Mouse (Mus musculus) spleen, postnatal 10 days (tissue): ENCODE results near the gene Notch2.

Experiments
- DNase-seq, 2 experiments: peaks; one replicate each; pipeline ENCODE4 v3.0.0; 2021 to 2022; ENCODE audit warnings: low spot score in 2 of 2

The Notch2 gene

DNA sequence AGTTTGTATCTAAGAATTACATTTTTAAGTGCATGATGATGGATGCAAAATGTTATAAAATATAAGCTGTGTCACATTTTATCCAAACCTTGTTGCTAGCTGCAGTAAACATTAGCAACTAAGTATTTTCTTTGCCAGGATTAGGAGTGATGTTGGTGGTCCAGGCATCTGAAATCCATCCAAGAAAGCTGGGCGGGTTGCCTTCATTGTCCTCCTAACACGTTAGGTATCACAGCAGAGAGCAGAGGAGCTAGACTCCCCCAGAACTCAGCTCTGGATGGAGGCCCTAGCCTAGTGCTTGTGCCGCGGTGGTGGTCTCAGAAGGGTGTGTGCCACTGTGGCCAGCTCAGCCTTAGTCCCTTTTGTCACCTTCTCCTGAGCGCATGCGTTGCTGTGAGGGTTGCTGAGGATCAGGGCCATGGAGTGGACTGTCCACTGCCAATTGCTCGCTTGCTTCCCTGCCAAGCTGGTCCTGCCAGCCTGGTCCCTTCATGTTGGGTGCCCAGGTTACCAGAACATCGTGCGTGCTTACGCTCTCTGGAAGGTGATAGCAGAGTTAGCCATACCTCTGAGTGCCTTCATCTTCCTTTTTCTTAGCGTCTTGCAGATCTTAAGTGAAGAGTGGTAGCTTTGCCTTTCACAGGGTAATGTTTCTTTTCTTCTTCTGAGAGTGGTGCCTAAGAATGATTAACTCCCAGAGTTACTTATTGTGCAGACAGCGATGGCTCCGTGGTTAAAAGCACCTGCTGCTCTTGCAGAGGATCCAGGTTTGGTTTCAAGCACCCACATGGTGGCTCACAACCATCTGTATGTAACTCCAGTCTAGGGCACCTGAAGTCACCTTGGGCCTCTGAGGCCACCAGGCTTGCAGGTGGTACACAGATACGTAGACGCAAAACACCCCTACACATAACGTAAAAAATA lies 39.4 kb downstream of the Notch2 start:
- no peak for DNase-seq

DNA sequence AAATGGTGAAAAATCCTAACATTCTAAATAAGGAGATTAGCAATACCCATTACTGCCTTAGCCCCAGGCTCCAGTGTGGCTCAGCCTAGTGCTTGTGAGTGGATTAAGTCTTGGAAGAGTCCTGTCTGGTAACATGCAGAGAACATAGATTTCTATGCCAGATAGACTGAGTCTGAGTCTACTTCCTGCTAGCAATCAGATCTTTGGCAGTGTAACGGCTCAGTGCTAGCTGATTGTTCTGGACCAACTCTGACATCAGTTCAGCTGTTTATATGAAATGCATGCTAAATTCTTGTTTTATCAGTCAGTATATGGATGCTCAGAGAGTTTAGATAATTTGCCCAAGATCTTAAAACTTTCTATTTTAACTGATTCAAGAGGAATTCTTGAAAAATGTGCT lies 40.5 kb downstream of the Notch2 start:
- no peak for DNase-seq

DNA sequence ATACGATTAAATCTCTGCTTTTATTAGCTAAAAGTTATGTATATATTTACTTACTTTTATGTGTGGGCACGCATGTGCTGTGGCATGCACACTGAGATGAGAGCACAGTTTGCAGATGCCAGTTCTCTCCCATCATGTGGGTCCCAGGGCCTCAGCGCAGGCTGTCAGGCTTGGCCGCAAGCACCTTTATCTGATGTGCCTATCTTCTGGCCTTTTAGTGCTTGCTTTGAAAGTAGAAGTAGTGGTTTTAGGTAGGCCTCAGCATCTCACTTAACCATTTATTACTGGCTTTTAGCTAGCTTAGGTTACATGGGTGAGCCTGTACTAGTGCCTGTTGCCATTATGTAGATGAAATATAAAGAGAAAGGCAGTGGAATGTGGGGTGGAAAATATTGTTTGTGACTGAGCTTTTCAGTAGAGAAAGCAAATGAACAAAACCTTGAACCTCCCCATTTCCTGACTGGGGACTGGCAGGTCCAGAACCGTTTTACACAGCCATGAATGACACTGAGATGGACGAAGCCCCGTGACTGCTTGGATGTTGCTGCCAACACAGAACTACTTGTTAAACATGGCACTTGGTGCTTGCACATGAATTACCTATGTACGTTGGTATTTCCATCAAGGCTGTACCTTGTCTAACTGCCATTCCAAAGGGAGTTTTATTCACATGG lies 41.1 kb downstream of the Notch2 start:
- DNase-seq: no peak

- DNase-seq: no peak
Measured at GRCm38 (mm10) chr3:98055008-98055345, 41.6 kb downstream of the Notch2 start.

- no peak for DNase-seq
Measured at GRCm38 (mm10) chr3:98055808-98056728, 42.7 kb downstream of the Notch2 start.

- DNase-seq: no peak
Measured at GRCm38 (mm10) chr3:98056956-98057365, 43.6 kb downstream of the Notch2 start.

DNA sequence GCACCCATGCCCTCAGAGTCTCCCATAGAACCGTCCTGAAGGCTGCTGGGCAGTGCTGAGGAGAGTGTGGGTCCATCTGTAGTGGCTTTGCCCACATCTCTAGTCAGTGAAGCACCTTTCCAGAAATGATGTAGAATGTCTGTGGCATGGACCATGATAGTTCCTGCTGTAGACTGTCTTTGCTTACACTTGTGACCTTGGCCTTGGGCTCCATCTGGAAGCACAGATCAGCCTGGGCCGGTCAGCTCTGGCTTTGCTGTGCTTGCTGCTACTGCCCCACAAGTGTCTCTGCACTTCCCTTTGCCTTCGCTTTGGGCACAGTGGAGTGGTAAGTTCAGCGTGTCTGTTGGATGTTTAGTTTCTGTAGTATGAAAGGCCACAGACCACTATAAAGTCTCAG lies 45.7 kb downstream of the Notch2 start:
- DNase-seq: no peak

GRCm38 (mm10) chr3:98060981-98061660 lies 47.8 kb downstream of the Notch2 start:
- no peak for DNase-seq

DNA sequence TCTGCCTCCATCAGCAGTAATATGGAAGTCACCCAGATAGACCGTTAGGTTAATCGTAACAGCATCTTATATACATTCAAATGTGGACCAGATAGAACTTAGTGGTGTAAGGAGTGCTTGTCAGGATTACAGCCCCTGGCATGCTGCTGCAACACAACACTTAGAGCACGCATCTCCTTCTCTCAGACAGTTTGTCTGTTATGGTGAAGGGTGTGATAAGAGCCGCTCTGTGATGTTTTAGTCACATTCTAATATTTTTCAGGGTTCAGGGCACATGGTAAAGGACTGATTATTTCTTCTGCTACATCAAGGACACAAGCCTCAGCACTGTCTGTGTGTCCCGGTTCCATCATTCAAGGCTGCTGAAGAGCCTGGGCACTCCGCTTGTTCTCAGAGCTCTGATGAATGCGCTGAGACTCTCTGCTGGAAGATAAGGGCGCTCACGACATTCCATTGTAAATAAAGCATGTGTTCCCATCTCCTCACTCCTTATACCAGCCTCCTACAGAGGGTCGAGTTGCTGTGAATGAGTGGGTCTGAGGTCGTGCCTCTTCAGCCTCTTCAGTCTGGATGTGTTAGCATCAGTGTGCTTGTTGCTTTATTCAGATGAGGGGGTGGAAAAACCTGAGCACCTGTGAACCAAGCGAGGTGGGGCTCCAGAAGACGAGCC lies 48.5 kb downstream of the Notch2 start:
- no peak for DNase-seq

DNA sequence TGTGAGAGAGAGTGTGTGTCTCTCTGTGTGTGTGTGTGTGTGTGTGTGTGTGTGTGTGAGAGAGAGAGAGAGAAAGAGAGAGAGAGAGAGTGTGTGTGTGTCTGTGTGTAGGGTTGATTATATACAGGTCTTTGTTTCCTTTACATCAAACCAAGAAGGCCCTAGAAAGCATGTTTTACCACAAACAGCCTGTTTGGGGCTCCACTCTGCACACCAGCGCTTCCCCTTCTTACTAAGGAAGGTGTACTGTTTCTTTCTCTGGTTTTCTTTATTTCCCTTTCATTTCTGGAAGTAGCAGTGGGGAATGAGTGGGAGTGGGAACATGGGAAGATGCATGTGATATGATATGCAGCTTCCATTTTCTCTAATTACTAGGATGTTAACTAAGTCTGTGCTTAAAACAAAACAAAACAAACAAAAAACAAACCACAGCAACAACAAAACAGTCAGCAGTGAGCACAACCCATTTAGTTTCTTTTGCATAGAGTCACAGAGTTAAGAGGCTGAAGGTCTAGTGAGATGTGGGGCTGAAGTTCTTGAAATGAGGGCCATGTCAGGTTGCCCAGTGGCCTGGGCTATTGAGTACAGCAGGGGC lies 49.4 kb downstream of the Notch2 start:
- no peak for DNase-seq

DNA sequence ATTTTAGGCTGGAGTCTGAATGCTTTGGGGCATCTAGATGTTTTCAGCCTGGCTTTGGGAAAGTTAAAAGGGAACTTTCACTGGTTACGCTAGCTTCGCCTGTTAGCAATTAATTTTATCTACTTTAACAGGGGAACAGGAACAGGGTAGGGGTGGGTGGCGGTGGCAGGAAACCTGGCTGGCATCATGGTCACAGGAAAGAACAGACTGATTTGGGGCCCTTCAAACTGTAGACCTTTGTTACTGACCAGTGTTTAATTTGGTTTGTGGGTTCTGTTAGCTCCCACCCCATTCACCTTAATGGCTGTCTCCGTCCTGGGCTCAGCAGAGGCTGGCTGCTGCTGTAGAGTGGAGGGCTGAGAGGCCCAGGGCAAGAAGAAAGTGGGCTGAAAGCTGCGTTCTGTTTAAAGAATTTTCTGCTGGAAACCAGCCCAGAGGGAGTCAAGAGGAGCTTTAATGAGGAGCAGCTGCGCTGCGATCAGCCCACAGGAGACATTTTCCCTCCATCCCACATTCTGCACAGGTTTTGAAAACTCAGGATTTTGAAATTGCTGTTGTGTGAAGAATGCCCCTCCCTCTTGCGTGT lies 50.0 kb downstream of the Notch2 start:
- no peak for DNase-seq

- DNase-seq: no peak
Measured at GRCm38 (mm10) chr3:98063833-98064232, 50.5 kb downstream of the Notch2 start.

DNA sequence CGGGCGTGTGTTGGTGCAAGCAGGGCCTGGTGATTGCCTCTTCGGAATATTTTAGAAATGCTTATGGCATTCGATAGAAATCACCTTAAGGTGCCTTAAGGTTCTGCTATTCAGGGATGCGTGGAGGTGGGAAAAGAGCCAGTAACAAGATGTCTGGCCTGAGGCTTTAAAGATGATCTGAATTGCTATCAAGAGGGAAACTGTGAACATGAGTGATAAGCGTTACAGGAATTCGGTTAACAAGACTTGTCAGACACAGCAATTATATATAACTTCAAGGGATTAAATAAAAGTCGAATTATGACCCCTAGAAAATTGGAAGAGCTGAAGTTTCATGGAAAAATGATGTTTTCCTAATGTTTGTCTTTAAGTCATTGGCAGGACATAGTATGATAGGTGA lies 51.7 kb downstream of the Notch2 start:
- DNase-seq: no peak

DNA sequence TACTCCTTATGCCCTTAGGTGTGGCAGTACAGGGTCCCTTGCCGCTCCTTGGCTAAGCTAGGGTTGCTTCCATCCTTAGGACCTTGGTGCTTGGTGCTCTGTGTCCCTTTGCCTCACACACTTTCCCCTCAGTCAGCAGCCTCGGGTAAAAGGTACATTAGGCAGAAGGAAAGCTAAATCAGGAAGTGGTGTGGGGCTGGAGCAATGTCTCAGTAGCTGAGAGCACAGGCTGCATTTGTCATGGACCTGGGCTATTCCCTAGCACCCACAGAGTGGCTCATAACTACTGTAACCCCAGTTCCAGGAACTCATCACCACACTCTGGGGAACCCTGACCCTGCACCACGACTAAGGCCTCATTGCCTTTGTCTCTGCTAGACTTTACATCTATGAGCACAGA lies 53.1 kb downstream of the Notch2 start:
- DNase-seq: no peak

- no peak for DNase-seq
Measured at GRCm38 (mm10) chr3:98067413-98067812, 54.1 kb downstream of the Notch2 start.

DNA sequence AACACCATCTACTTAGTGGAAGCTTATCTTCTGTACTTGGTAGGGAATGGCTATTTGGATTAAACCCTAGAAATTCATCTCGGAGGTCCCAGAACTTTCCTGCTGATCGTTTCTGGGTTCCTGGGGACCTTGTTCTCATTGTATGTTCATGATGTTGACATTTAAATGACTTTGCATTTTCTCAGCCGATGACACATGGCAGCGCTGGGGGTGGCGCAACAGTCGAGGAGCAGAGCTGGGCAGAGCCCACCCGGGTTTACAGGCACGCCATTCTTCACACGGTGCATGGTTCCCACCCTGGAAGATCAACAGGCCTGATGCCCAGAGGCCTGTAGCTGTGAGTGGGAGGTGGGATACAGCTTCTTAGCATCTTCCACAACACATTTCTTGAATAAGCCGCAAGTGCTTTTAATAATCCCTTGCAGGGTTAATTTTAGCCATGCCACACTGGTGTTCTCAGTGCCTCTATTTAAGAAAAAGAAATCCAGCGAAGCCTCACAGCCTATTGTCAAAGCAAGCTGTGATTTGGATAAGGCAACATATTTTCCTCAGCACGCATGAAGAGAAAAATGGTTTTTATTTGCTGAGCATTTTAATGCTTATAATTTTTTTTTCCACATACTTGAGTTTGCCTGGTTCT lies 54.6 kb downstream of the Notch2 start:
- no peak for DNase-seq

- DNase-seq: no peak
Measured at GRCm38 (mm10) chr3:98069161-98069560, 55.8 kb downstream of the Notch2 start.

DNA sequence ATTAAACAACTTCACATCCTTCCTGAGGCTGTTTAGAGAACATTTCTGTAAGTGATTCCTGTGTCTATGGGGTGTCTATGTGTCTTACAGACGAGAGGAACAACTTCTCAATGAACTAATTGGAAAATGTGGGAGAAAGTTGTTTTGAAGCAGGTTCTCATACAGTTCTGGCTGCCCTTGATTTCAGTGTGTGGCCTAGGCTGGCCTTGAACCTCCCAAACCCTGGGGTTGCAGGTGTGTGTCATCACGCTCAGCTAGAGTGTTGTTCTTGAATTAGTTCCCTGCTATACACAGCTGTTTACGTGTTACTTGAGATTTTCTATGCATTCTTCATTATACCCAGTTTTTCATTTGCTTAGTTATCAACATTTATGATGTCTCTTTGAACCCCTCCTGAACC lies 56.5 kb downstream of the Notch2 start:
- no peak for DNase-seq

GRCm38 (mm10) chr3:98072570-98072969 lies 59.2 kb downstream of the Notch2 start:
- DNase-seq: no peak

GRCm38 (mm10) chr3:98073545-98073944 lies 60.2 kb downstream of the Notch2 start:
- DNase-seq: no peak
